Mouse (Mus musculus) kidney, postnatal 4 days (tissue): ENCODE measurements at regions not wholly inside any gene's neighbourhood (a gene's known extent, or its start where the extent isn't known, plus 50 kb on each side); places are given as distances from the start of the nearest gene placed in this dataset.

Experiments used
- DNase-seq, 2 experiments: peaks; one replicate each; pipeline ENCODE4 v3.0.0; 2021; ENCODE audit warnings: mixed read lengths in 2 of 2

DNA sequence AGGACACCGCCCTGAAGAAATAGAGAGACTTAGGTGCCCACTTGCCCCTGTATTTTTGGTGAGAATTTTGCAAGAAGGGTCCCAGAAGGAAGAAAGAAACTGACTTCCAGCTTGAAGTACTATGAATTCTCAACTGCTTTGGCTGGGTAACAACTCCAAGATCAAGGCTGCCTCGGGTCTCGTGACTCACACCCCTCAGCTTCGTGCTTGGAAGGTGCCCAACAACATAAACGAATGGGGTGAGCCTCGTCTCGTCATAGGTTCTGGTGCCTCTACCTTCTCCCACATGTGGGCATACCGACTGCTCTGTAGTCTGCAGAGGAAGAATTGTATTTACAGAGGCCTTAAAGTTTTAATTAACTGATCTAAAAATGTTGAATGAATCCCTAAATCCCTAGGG is 81.6 kb upstream of the Bach2 start:
- no peak for DNase-seq

DNA sequence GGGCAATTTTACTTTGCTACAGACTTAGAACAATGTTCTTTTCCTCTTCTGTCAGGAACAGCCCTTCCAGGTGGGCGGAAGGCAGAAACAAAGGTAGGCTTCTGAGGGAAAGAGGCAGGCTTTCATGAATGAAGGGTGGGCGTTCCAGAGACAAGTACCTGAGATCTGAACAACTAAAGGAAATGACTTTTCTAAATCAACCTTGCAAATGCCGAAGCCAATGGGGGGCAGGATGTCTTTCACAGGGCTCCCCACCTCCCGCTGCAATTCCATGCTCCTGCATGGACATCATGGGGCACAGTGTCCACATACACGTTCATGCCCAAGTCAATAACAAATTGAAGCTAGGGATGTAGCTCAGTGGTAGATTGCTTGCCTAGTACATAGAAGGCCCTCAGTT is 80.2 kb upstream of the Bach2 start:
- no peak for DNase-seq

DNA sequence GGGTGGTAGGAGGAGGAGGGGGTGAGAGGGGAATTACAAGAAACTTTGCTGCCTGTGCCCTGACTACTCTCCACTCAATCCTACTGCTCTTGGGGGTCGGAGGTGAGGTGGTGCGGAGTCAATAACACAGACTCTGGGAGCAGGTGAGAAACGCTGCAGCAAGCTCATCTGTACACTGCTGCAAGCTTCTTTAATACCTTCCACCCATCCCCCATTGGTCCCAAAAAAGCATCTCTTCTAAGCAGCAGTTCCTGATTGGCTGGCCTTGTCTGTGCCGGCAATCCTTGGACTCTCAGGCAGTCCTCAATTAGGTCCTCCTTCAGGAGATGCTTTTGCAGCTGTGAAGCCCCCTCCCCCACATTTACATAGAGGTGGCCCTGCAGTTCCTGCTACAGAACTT is 79.7 kb upstream of the Bach2 start:
- no peak for DNase-seq

DNA sequence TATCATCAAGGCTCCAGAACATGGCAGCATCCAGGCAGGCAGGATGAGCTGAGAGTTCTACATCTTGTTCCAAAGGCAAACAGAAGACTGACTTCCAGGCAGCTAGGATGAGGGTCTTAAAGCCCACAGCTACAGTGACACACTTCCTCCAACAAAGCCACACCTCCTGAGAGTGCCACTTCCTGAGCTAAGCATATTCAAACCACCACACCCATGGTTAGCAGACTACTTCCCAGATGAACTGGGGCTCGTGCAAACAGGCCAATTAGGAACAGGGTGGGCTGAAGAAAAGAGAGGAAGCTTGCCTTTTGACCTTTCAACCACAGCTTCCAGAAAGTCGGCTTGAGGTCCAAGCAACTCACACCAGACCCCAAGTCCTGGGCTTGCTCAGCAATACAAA is 77.8 kb upstream of the Bach2 start:
- DNase-seq: no peak

DNA sequence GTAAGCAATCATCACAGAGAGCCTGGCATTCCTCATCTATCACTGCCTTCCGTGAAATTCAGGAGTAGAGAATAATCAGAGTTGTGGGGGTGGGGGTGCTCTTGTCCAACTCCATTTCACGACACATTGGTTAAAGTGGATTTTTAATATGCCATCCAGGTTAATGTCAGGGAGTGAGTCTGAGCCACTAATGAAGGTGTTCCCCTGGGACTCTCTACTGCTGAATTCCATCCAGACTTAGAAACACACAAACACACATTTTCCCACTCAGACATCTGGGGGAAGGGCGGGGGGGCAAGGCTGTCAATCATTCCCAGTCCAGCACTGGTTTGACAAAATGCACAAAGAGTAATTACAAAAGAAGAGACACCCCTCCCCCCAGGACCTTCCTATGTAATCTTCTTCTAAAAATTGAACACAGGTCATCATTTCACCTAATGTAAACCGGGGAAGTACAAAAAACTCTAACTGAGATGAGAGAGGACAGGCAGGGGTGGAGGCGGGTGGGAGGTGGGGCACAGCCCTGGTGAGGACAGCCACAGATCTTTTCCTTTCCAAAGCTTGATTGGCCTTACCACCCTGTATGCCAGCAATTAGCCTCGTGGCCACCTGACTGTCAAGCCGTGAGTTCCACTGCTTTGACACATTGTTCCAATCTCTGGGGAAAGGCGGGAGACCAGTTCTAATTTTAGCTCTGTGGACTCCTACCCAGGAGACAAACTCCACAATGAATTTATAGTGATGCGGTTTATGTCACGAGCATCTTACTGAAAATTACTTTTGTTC is 76.5 kb upstream of the Bach2 start:
- no peak for DNase-seq

DNA sequence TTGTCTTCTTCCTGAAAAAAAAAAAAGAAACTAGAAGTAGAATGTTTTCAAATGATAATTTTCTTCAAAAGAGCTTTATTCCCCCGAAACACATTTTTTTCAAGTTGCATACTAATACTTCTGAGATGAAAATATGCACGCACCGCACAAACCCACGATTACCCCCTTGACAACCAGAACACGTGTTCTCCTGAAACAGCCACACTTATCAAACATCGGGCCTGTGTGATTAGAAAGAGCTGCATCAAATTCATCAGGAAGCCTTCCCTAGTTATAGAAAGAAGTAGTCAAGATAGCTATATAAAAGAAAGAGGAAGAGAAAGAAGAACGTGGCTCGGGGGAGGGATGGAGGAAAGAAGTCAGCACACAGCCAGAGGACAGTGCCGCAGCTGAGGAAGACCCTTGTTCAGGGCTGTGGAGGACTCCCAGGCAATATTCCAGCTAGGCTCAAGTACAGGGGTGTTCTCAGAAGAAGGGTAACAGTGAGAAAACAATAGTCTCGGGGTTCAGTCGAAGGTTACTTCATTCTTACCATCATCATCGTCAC is 75.8 kb upstream of the Bach2 start:
- DNase-seq: no peak

DNA sequence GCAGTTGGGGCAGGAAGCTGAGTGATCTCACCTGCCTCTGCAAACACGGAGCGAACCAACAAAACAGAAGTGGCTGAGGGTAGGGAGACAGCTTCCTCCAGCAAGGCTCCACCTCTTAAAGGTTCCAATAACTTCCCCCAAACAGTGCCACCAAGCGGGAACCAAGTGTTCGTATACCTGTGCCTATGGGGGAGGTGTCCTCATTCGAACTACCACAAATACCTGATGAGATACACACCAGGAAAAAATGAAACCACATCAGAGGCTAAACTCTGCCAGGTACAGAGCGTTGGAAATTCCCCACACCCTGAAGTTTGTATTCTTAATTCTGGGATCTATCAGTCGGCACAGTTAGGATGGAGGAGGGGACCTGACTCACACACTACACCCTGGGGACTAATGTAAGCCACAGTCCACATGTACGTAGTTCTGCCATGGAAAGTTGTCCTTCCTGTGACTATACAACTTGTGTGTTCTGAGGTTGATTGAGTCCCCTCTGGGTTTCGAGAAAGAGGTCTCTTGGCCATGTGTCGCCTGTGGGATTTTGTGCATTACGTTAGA is 74.4 kb upstream of the Bach2 start:
- no peak for DNase-seq

DNA sequence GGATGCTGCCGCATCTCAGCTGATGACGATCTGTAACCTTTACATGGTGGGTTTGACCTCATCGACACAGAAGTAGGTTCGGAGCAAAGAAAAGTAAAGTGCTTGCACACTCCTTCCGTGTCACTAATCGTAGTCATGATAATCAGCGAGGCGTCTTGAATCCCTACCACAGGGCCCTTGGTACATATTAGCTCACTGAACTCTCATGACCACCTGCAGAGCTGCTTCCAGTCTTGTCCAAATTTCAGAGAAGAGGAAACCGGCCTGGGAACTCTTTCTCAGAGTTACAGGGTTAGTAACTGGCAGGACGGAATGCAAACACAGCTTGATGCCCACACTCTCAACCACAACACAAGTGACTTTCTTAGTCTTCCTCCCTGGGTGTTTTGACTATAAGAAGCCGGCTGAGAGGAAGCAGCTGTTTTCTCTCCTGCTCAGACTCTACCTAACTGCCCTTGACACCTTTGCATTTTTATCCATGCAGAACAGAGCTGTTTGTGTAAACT is 73.8 kb upstream of the Bach2 start:
- no peak for DNase-seq

DNA sequence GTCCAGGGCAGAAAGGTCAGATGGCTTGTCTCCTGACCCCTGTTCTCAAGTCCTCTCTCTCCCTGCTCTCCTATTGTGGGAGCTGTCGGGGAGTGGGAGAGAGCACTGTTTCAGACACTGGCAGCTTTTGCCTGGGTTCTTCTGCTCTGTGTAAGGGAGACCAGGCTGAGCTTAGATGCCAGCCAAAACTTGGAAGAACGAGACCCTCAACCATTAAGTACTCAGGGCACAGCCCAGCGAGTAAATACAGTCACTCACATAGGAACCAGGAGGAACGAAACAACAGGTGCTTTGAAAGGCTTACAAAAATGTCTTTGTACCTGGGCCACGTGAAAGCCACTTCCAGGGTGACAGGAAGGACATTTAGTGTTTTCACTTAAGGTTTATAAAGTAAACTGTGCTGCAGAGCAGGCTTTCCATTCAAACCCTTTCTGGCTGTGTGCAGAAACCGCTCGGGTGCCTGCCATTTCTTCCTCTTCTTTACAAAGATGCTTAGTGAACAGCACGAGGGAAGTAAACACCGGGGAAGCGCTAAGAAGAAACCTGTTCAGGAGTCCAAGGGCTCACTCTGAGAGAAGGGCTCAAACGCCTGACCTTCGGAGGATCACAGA is 72.6 kb upstream of the Bach2 start:
- DNase-seq: no peak

DNA sequence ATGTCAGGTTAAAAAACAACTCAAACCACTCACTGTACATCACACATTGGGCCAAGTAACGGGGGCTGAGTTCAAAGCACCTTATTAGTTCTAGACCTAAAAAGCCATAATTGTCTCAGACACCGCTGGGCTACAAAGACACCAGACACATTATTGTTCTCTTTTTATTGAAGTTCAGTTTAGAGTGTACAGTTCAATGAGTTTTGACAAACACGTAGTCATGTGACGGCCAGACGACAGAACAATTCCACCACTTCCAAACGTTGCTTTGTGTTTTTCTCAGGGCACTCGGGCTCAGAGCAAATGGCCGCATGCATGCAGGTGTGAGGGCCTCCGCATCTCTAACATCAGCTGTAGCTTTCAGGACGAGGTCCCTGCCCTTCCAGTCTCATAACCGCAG is 71.5 kb upstream of the Bach2 start:
- DNase-seq: no peak

DNA sequence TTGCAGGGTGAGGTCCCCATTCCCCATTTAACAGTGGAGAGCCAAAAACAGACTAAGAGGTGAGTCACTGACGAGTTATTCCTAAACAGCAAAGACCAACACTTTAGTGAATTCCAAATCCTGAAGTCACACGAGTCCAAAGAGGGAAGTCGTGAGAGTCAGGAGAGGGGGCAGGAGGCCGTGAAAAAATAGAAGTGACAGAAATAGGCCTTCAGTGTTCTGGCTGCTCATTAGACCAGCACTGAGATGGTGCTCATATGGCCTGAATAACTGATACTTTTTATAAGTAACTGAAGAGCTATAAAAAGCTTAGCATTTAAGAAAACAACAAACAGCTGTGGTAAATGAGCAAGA is 68.5 kb upstream of the Bach2 start:
- no peak for DNase-seq

DNA sequence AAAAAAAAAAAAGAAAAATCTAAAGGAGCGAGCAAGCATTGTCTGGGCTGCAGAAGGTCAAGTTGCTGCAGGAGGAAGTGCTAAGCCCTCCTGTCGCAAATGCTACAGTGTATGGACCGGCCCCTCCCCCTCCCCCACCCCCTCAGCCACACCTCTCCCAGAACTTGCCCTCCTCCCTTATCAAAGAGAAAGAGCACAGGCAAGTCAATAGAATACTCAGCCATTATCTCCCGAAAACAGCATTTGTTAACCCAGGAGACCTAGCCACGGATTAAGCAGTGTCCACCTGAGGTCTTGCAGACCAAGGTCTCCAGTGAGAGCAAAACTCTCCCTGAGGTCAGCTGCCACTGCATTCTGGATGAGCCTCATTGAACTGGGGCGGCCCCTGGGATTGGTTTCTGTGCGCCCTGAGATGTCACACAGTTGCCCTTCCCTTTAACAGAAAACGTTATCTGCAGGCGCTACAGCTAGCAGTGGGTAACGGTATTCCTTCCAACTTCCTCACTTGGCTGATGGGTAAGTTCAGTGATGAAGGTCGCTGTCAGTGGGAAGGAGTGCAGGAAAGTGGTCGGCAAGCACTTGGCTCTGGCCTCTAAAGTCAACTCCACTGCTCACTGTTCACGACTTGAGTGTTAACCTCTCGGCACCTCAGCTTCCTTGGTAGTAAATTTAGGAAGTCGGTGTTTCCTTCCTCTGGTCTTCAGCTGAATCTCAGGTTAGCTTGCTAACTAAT is 68.0 kb upstream of the Bach2 start:
- DNase-seq: no peak

DNA sequence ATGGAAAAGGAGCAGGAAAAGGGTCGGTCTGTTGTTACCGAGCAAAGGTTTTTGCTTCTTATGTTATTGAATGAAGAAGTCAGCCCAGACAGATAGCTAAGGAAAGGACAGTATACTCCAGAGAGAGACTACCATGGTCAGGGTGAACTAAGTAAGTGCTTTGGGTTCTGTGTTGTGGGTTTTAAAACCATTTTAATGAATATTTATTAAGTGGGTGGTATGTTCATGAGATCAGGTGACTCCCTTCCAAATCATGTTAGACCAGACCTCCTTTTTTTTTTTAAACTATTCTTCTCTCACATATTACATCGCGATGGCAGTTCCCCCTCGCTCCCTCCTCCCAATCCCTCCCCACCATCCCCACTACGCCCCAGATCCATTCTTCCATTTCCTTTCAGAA is 67.3 kb upstream of the Bach2 start:
- no peak for DNase-seq

DNA sequence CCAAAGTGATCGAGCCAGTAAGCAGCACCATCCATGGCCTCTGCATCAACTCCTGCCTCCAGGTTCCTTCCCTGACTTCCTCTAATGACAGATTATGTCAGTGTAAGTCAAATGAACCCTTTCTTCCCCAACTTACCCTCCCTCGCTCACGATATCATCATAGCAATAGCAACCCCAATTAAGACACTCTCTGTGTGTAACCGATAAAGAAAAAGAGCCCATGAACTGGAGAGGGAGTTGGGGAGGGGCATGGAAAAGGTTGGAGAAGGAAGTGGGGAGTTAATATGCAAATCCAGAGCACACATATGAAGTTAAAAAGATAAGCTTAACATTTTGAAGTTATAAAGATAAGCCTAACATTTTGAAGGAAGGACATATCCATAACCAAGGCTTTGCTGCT is 65.6 kb upstream of the Bach2 start:
- DNase-seq: no peak

DNA sequence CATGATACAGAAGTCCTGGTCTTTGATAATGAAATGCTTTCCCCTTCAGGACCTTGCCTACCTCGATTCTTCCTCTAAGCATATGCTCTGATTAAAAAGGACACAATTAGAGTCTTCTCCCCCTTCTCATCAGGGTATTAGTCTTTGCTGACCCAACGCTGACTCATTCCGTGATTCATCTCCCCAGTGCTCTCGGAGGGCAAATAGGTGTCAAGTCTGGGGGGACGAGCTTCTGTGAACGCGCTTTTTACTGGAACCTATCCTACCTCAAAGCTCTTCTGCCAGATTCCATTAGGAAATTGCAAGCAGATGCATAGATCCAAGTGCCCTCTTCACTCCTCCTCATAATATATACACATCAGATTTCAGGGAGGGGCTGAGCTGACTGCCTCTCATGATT is 63.8 kb upstream of the Bach2 start:
- no peak for DNase-seq

DNA sequence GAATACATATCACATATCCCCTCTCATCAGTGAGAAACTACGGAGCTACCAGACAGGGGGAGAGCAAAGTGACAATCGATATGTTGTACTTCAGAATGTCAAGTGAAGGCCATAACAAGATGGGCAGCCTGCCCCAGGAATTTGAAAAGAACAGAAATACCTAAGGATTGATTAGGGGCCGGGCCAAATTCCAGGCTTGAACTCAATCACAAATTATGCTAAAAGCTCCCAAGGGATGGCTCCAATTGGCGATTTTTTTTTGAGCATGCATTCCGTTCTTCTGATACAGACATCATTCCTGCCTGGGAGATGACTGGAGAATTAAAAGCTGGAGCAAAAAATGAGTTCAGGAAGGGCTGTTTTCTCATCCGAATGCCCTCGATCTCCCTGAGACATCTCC is 63.4 kb upstream of the Bach2 start:
- DNase-seq: peak; percentile 24 to 48

DNA sequence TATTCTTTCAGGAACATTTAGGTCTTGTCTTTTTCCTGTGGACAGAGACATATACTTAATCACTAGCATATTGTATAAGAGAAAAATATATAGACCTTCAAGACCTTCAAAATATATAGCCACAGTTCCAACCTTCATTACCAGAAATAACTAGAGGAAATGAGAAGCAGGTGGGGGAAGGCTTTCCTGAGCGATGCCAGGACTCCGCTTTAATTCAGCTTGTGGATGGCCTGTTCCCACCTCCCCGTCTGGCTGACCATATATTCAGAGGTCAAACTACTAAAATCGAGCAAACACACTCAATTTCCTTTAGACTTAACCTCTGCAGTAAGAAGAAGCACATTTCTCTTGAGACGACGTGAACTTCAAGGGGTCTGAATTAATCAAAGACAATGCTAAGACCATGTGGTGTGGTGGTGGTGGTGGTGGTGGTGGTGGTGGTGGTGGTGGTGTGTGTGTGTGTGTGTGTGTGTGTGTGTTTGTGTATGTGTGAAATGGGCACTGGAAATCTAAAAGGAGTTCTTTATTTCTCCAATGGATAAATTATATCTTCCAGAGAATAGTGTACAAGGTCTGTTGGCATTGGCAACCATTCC is 62.7 kb upstream of the Bach2 start:
- DNase-seq: no peak

DNA sequence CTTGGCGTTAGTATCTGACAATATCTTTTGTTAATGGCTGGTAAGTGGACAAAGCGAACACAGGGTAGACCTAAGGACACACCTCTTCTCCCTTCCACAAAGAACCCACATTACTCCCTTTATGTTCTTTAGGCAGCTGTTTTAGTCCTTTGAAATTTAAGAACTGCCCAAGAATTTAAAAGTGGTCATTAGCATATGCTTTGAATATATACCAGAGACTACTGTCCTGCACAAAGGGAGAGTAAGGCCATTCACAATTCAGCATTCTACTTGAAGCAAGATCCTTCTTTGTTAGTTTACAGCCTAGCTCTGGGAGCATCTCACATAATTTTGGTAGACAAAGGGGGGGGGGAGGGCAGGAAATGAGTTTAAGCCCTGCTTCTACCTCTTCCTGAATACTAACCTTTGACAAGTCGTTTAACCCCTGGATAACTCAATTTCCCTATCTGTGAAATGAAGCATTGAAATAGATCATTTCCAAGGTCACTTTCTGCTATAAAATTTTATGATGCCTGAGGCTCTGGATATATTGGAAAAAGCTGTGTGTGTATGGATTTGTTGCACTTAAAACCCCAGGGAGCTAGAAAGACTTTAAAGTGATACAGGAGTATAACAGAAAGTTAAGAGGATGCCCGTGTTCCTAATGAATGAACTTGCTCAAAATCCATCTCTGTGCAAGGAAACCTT is 62.0 kb upstream of the Bach2 start:
- DNase-seq: no peak

DNA sequence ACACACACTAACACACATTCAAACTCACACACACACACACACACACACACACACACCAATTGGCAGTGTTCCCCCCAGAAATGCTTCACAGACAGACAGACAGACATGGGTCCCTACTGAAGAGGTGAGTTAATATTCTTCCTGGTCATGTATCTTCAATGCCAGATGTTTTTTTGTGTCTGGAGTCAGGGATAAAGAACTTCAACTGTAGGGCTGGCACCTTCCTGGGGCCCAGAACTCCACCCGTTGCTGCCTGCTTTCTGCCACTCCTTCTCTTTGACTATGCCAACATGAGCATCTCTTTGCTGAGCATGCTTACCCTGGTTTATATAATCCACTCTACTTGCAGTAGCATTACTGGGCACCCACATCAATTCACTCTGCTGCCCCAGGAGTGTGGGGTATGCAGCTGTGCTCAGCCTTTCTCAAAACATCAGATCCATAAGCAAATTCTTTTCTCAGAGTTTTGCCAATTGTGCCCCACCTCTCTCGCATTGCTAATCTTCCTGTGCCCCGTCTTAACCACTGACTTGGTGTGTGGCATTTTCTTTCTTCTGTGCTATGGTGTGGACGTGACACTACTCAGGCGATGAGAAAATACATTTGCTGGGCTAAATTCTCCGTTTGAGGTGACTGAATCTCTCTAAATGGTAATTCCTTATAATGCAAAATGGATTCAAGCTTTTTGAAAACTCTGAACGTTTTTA is 60.5 kb upstream of the Bach2 start:
- DNase-seq: no peak

DNA sequence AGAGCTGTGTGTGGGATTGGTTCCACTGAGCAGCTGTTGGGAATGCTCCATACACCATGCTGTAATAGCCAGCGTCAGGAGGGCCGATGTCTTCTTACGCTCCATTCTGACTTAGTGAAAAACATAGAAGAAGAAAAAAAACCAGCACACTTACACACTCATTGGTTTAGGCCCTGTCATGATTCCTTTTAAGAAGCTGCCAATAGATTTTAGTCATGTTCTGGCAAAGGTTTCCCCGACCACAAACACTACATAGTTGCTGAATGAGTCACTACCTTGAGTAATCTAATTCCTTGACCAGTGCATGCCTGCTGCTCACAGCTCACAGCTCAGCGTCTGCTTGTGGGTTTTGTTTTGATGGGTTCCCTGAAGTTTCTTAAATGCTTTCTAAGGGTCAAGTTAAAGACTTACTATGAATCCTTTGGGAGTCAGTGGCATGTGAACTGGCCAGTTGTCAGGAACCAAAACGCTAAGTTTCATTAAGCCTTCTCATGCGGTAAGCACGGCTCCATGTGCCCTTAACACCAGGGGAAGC is 58.8 kb upstream of the Bach2 start:
- DNase-seq: peak; percentile 51 to 62

DNA sequence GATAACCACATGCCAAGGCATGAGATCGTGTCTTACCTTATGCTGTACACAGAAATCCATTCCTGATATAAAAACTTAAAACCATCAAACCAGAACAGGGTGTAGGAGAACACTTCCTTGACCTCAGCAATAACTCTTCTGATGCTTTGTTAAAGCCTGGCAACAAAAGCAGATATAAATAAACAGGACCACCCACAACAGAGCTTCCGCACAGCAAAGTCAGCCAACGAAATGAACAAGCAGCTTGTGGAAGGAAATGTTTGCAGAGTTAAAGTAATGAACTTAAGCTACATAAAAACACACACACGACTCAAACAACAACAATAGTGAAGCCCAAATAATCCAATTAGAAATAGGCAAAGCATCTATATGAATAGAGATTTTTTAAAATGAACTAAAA is 54.8 kb upstream of the Bach2 start:
- DNase-seq: peak; percentile 25 to 31
